8 mouse cellular contexts compared by ENCODE assay signal in the genomic region with DNA sequence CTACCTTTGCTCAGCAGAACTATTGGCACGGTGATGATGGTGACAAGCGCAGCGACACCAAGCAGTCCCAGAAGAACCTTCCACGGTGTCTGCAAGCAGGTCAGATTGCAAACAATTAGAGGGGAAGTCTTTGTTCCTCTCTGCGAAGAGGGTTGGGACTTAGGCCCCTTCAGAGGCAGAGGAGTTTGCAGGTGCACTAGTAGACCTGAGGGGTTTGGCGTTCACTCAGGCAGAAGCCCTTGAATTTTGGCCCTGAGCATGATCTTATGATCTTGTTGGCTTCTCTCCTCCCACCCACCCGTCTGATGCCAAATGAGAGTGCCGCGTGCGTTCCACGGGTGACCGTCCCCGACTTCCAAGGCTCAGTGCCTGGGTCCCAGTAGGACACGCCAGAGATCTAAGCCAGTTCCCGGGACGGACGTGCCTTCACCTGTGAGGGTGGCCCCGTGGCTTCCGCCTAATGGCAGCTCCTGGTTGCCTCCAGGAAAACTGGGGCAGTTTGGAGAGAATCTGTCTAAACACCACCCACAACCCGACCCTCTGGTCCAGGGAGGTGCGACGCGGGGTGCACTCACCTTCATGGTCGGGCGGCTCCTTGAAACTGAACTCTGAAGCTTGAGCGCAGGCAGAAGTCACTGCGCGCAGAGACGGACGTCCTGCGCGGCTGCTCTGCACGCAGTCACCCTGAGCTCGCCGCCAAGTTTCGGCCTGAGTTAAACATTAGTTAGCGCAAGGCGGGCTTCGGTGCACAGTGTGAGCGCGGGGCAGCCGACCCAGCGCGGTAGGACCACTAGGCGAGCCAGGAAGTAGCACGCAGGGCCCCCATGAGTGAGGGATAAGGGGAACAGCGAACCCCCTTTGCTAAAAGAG. TPM values are rescaled to one million over a fixed set of nuclear protein-coding genes. Genes with fewer than 3 reads are reported as not detected.
DNase-seq lines count a peak whose midpoint lies in the region; ATAC-seq and TF ChIP-seq lines count a peak whose summit lies in the region.

No protein-coding gene starts in this region.

- H3K9ac ChIP-seq in heart, embryonic 15.5 days = peak overlapping the region; percentile 62
- H3K9ac ChIP-seq in kidney, postnatal 0 days (ENCODE audit: low read depth, low read length) = peak overlapping the region; percentile 59

- 0 out of 2 replicates have a peak, but pooled peaks have one; percentile 10 for TF ChIP-seq CTCF in kidney, postnatal 0 days (IDR thresholded peaks at IDR 0.05; ENCODE audit: low read depth)

- H3K36me3 ChIP-seq in heart, embryonic 15.5 days = no peaks in the 10 kb centered on the region
- no peaks in the 10 kb centered on the region for H3K36me3 ChIP-seq in kidney, postnatal 0 days (ENCODE audit: insufficient read depth, low read length)

- H3K27ac ChIP-seq in heart, embryonic 15.5 days = peak overlapping the region; percentile 59
- H3K27ac ChIP-seq in kidney, postnatal 0 days = peak overlapping the region; percentile 95

- intact Hi-C loops in left cerebral cortex, postnatal 4 days (cut with DNase I) = no loop called here

- H3K4me2 ChIP-seq in heart, embryonic 15.5 days = peak overlapping the region; percentile 94
- H3K4me2 ChIP-seq in kidney, postnatal 0 days (ENCODE audit: low read length) = peak overlapping the region; percentile 71

- peak; percentile 78 for ATAC-seq in heart, embryonic 15.5 days (replicated peaks; ENCODE audit: insufficient number of reproducible peaks, insufficient read depth, low FRiP score, low read depth)
- ATAC-seq in kidney, postnatal 0 days (replicated peaks; ENCODE audit: low FRiP score, low read depth) = peak; percentile 95

- peak; percentile 8 for DNase-seq in left cerebral cortex, postnatal 4 days
- no peak for DNase-seq in left cerebral cortex, adult 9 months (ENCODE audit: low spot score in 2 of 2)
- DNase-seq in embryo, embryonic 10.5 days (ENCODE audit: low spot score) = peak; percentile 70
- DNase-seq in kidney, postnatal 0 days (ENCODE audit: low spot score) = peak; percentile 65
- DNase-seq in lung, postnatal 36 days = peak; percentile 72
- DNase-seq in spleen, postnatal 10 days (ENCODE audit: low spot score in 2 of 2) = peak; percentile 37 to 66
- no peak for DNase-seq in cerebellum, adult 11-12 months

- 6% methylated on average over 47 of the region's 47 CpGs for WGBS in heart, embryonic 15.5 days
- WGBS in kidney, postnatal 0 days = 5% methylated on average over 47 of the region's 47 CpGs

- no peaks in the 10 kb centered on the region for H3K9me3 ChIP-seq in heart, embryonic 15.5 days (replicated peaks)
- no peaks in the 10 kb centered on the region for H3K9me3 ChIP-seq in kidney, postnatal 0 days (replicated peaks; ENCODE audit: low read length)

- H3K27me3 ChIP-seq in heart, embryonic 15.5 days = no peaks in the 10 kb centered on the region
- H3K27me3 ChIP-seq in kidney, postnatal 0 days (ENCODE audit: insufficient read depth, low read length) = no peaks in the 10 kb centered on the region

- H3K4me3 ChIP-seq in heart, embryonic 15.5 days = peak overlapping the region; percentile 58
- peak overlapping the region; percentile 47 for H3K4me3 ChIP-seq in kidney, postnatal 0 days (replicated peaks; ENCODE audit: low read depth, low read length)

- peaks cover 9% of the 10 kb centered on the region; the same call in 1 of the 2 replicates for H3K4me1 ChIP-seq in heart, embryonic 15.5 days (replicated peaks)
- peaks cover 3% of the 10 kb centered on the region; the same call in 1 of the 2 replicates for H3K4me1 ChIP-seq in kidney, postnatal 0 days (replicated peaks; ENCODE audit: insufficient read depth, low read length)

RNA-seq across cellular contexts. Expression of a gene that starts 0.6 kb away (rescaled TPM):
- 1 to 10 TPM; 2.4 to 3.7 TPM for total RNA-seq in left cerebral cortex, postnatal 4 days (2021)
- polyA plus RNA-seq in heart, embryonic 15.5 days (2015; fragmentation: Nextera tagmentation; extraction: Ambion mirVana) = 12.8 and 19.5 TPM in 2 replicates
- polyA plus RNA-seq in kidney, postnatal 0 days (2015; fragmentation: Nextera tagmentation; extraction: Ambion mirVana) = 87.8 and 97.9 TPM in 2 replicates

Comparison
In these comparisons a context has a peak if more than half of its experiments do, and no peak if none do; other contexts are left out.
1. DNase-seq: peak in left cerebral cortex, postnatal 4 days (single experiment), embryo, embryonic 10.5 days (single experiment), kidney, postnatal 0 days (single experiment), lung, postnatal 36 days (single experiment) and spleen, postnatal 10 days (2 of 2); none in left cerebral cortex, adult 9 months (0 of 2) and cerebellum, adult 11-12 months (single experiment).